Mouse (Mus musculus) megakaryocyte, embryonic 14.5 days (primary cell): ENCODE results near the gene Gm10337. TPM values are rescaled to one million over a fixed set of nuclear protein-coding genes. Genes with fewer than 3 reads are reported as not detected.

Source experiments
- H3K27me3 ChIP-seq: replicated peaks from 2 replicates; pipeline ENCODE3; 2012; ENCODE audit warnings: inconsistent platforms
- H3K36me3 ChIP-seq: replicated peaks from 2 replicates; pipeline ENCODE3; 2012; ENCODE audit warnings: low read length, inconsistent platforms, mixed read lengths
- H3K4me1 ChIP-seq: 2 replicates; pipeline ENCODE4 v1.6.1; 2012; ENCODE audit warnings: inconsistent platforms
- H3K4me3 ChIP-seq: replicated peaks from 2 replicates; pipeline ENCODE3; 2012; ENCODE audit warnings: moderate library complexity, mild to moderate bottlenecking, inconsistent platforms
- H3K9me3 ChIP-seq: 2 replicates; pipeline ENCODE4 v1.6.1; 2012; ENCODE audit warnings: inconsistent platforms
- FLI1 ChIP-seq: IDR thresholded peaks from 2 replicates; pipeline ENCODE4 v1.6.1; 2012; ENCODE audit warnings: low read length, inconsistent platforms, mixed read lengths
- GATA1 ChIP-seq: IDR thresholded peaks from 3 replicates; pipeline ENCODE4 v1.6.1; 2012; ENCODE audit warnings: mixed read lengths, low read length, inconsistent platforms, borderline replicate concordance
- polyA plus RNA-seq: library from polyadenylated mRNA; stranded (reverse); fragments of >175 nt; gene quantifications from 2 replicates; pipeline ENCODE4 v1.2.3, GENCODE M21; 2012; ENCODE audit warnings: low replicate concordance; ENCODE audit not compliant: insufficient read depth

The Gm10337 gene
- polyA plus RNA-seq, 1 experiment, result not detected

GRCm38 (mm10) chr15:102515791-102516190, 12.3 kb downstream of the Gm10337 start:
- peak overlapping the region; percentile 95 for H3K4me3 ChIP-seq
- peaks cover 7% of the 10 kb centered on the region for H3K27me3 ChIP-seq
- H3K9me3 ChIP-seq, result no peaks in the 10 kb centered on the region
- peaks cover 58% of the 10 kb centered on the region for H3K4me1 ChIP-seq
- H3K36me3 ChIP-seq, result peaks cover 3% of the 10 kb centered on the region
- no peak for TF ChIP-seq GATA1
- no peak for TF ChIP-seq FLI1

GRCm38 (mm10) chr15:102516293-102516692, 12.8 kb downstream of the Gm10337 start:
- Histone ChIP-seq H3K9me3 (no peaks in the 10 kb centered on the region), H3K4me3 (peak overlapping the region; percentile 95), H3K4me1 (peaks cover 58% of the 10 kb centered on the region), H3K27me3 (peaks cover 5% of the 10 kb centered on the region), H3K36me3 (peaks cover 7% of the 10 kb centered on the region)
- TF ChIP-seq FLI1 (no peak), GATA1 (no peak)

- Histone ChIP-seq H3K4me3 (peak within 1 kb of the TSS; percentile 95), H3K4me1 (peaks cover 58% of the 10 kb centered on the region), H3K36me3 (peaks cover 13% of the 10 kb centered on the region), H3K9me3 (no peaks in the 10 kb centered on the region), H3K27me3 (peaks cover 3% of the 10 kb centered on the region)
- TF ChIP-seq GATA1 (no peak), FLI1 (no peak)
These were observed 13.3 kb downstream of the Gm10337 start, which contains the start of gene Map3k12 for GRCm38 (mm10) chr15:102516728-102517404. TSS of gene Map3k12 (minus strand) at chr15:102517064.

- peaks cover 2% of the 10 kb centered on the region for H3K27me3 ChIP-seq
- no peaks in the 10 kb centered on the region for H3K9me3 ChIP-seq
- peaks cover 20% of the 10 kb centered on the region for H3K36me3 ChIP-seq
- peaks cover 58% of the 10 kb centered on the region for H3K4me1 ChIP-seq
- no peak for TF ChIP-seq GATA1
- TF ChIP-seq FLI1, result no peak
- peak overlapping the region; percentile 95 for H3K4me3 ChIP-seq
These were observed 14.1 kb downstream of the Gm10337 start for GRCm38 (mm10) chr15:102517631-102517975.

GRCm38 (mm10) chr15:102517976-102518858, 14.7 kb downstream of the Gm10337 start, which contains the start of gene Tarbp2:
TSS of gene Tarbp2 (plus strand) at chr15:102518192.
- Histone ChIP-seq H3K4me3 (peak within 1 kb of the TSS; percentile 95), H3K27me3 (no peaks in the 10 kb centered on the region), H3K36me3 (peaks cover 25% of the 10 kb centered on the region), H3K4me1 (peaks cover 59% of the 10 kb centered on the region), H3K9me3 (no peaks in the 10 kb centered on the region)
- no peak for TF ChIP-seq GATA1
- TF ChIP-seq FLI1, result no peak

GRCm38 (mm10) chr15:102518859-102519201, 15.3 kb downstream of the Gm10337 start:
- TF ChIP-seq FLI1 (no peak), GATA1 (no peak)
- Histone ChIP-seq H3K4me1 (peaks cover 61% of the 10 kb centered on the region), H3K4me3 (peak overlapping the region; percentile 95), H3K36me3 (peaks cover 29% of the 10 kb centered on the region), H3K9me3 (no peaks in the 10 kb centered on the region), H3K27me3 (no peaks in the 10 kb centered on the region)

DNA sequence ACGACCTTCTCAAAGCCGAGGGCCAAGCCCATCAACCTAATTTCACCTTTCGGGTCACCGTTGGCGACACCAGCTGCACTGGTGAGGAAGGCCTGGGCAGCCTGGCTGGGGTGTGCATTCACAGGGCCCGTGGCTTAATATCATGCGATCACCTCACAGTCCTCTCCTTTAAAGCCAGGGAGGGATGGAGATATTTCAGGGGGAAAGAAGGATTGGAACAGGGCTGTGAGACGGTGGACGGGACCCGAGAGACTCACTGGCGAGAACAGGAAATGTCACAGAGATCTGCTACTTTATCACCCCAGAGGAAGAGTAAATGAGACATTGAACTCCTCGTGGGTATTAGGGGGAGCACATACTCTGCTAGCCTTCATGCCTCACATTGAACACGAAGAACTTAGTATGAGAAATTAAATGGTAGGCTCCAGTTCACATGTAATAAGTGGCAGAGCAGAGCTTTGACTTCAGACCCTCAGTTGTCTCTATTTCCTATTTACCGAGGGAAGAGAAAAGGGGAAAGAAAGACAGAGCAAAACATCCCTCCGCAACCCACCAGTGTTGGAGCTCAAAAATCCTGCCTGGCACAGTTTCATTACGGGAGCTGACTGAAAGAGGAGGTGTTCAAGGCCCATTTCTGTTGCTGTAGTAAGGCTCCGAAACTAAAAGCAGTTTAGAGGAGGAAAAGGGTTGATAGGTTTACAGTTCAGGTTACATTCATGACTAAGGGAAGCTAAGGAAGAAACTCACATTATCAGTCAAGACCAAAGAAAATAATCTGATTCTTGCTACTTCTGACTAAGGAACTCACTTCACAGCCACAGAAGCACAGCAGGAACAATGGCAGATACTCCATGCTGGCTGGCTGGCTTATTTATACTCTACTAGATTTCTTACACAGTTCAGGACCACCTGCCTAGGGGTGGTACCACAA, 16.0 kb downstream of the Gm10337 start:
- Histone ChIP-seq H3K36me3 (peaks cover 35% of the 10 kb centered on the region), H3K4me1 (peaks cover 67% of the 10 kb centered on the region), H3K9me3 (no peaks in the 10 kb centered on the region), H3K27me3 (no peaks in the 10 kb centered on the region), H3K4me3 (peak overlapping the region; percentile 95)
- TF ChIP-seq FLI1 (no peak), GATA1 (no peak)

DNA sequence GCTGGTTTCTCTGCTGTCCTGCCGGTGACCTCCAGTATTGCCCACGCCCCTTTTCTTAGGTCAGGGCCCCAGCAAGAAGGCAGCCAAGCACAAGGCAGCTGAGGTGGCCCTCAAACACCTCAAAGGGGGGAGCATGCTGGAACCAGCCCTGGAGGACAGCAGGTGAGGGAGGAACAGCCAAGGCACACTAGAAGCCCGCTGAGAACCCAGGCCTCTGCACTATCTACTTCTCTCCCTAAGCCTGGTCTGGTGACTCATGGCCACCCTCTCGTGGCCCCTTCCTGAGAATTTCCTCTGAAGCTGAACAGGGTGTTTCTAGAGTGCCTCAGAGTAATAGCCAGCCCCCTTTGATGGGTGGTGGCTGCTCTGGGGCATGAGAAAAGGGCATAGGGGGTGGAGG, 16.9 kb downstream of the Gm10337 start:
- peaks cover 77% of the 10 kb centered on the region for H3K4me1 ChIP-seq
- H3K4me3 ChIP-seq, result peak overlapping the region; percentile 95
- peaks cover 45% of the 10 kb centered on the region for H3K36me3 ChIP-seq
- TF ChIP-seq FLI1 (no peak), GATA1 (no peak)
- no peaks in the 10 kb centered on the region for H3K27me3 ChIP-seq
- no peaks in the 10 kb centered on the region for H3K9me3 ChIP-seq

DNA sequence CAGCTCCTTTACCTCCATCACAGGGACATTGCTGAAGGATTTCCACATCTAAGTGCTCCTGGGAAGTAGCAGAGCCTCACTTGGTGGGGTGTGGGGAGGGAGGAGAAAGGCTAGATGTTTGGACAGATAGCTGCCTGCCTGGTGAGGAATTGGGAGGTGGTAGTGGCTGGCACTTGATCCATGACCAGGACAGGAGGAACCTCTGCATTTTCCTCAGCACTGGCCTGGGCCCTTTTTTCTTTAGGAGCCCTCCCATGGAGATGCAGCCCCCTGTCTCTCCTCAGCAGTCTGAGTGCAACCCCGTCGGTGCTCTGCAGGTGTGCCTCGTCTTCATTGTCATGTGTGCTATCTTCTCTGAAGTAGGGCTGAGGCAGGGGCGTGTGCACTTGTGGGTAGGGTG, 18.0 kb downstream of the Gm10337 start:
- Histone ChIP-seq H3K4me1 (peaks cover 71% of the 10 kb centered on the region), H3K36me3 (peaks cover 54% of the 10 kb centered on the region)
- TF ChIP-seq FLI1, result no peak

More for the DNA sequence above, 18.0 kb downstream of the Gm10337 start:
- Histone ChIP-seq H3K9me3 (no peaks in the 10 kb centered on the region), H3K27me3 (no peaks in the 10 kb centered on the region), H3K4me3 (peak overlapping the region; percentile 73)
